Mouse (Mus musculus) liver, embryonic 16.5 days (tissue): ENCODE data around the gene Cerkl. TPM values are rescaled to one million over a fixed set of nuclear protein-coding genes. Genes with fewer than 3 reads are reported as not detected.

Source experiments
- ATAC-seq: fragments of 200-750 bp; cut with Nextera tagmentation; 2 replicates; pipeline ENCODE4 v1.8.0; 2017; ENCODE audit warnings: low read depth, mild to moderate bottlenecking, moderate number of reproducible peaks, moderate library complexity
- H3K27ac ChIP-seq: fragments of 300-500 bp; sonication (generic); 2 replicates; pipeline ENCODE4 v1.5.1; 2014; ENCODE audit warnings: mild to moderate bottlenecking, low read length
- H3K27me3 ChIP-seq: fragments of 300-500 bp; sonication (generic); 2 replicates; pipeline ENCODE4 v1.6.1; 2014; ENCODE audit warnings: low read depth, low read length, mixed read lengths; ENCODE audit not compliant: control insufficient read depth, insufficient read depth
- H3K36me3 ChIP-seq: fragments of 300-500 bp; sonication (generic); 2 replicates; pipeline ENCODE4 v1.6.1; 2014; ENCODE audit warnings: mild to moderate bottlenecking; ENCODE audit not compliant: control insufficient read depth, insufficient read depth
- H3K4me1 ChIP-seq: fragments of 300-500 bp; sonication (generic); 2 replicates; pipeline ENCODE4 v1.6.1; 2014; ENCODE audit warnings: low read depth, low read length, mixed read lengths; ENCODE audit not compliant: control insufficient read depth
- H3K4me2 ChIP-seq: fragments of 300-500 bp; sonication (generic); 2 replicates; pipeline ENCODE4 v1.6.1; 2014; ENCODE audit warnings: low read depth, low read length, mixed read lengths
- H3K4me3 ChIP-seq: fragments of 300-500 bp; sonication (generic); 2 replicates; pipeline ENCODE4 v1.5.1; 2014; ENCODE audit warnings: low read depth, mild to moderate bottlenecking, low read length
- H3K9ac ChIP-seq: fragments of 300-500 bp; sonication (generic); 2 replicates; pipeline ENCODE4 v1.6.1; 2014; ENCODE audit warnings: low read depth, low read length
- H3K9me3 ChIP-seq: fragments of 300-500 bp; sonication (generic); replicated peaks from 2 replicates; pipeline ENCODE4 v1.6.1; 2016; ENCODE audit warnings: low read length; ENCODE audit not compliant: control insufficient read depth
- WGBS: fragments of 180-500 bp; shearing (Covaris S2); extraction: QIAGEN DNeasy Blood & Tissue Kit; methylation state at CpG from one replicate; pipeline ENCODE4 v1.1.7; 2014; ENCODE audit not compliant: insufficient replicate concordance; 5-methylcytosine and 5-hydroxymethylcytosine counted together
- polyA plus RNA-seq: library from polyadenylated mRNA; unstranded; fragments of >200 nt; fragmentation: Nextera tagmentation; extraction: Ambion mirVana; gene quantifications from 2 replicates; pipeline ENCODE4 v1.2.1, GENCODE M21; 2015

Cerkl gene
- polyA plus RNA-seq, 1 experiment from 2014 or later = 5.0 TPM

- H3K9me3 ChIP-seq = no peaks in the 10 kb centered on the region
- no peak for ATAC-seq
- H3K9ac ChIP-seq = no peak overlapping the region
- H3K27me3 ChIP-seq = no peaks in the 10 kb centered on the region
- no peaks in the 10 kb centered on the region for H3K36me3 ChIP-seq
- no peak overlapping the region for H3K27ac ChIP-seq
- WGBS = 61% methylated on average over 3 of the region's 3 CpGs
- no peaks in the 10 kb centered on the region for H3K4me1 ChIP-seq
- H3K4me3 ChIP-seq = no peak overlapping the region
- no peak overlapping the region for H3K4me2 ChIP-seq
These were observed 98.8 kb downstream of the Cerkl start for GRCm38 (mm10) chr2:79357835-79358234.

- no peak overlapping the region for H3K27ac ChIP-seq
- H3K36me3 ChIP-seq = no peaks in the 10 kb centered on the region
- no peak overlapping the region for H3K4me2 ChIP-seq
- no peaks in the 10 kb centered on the region for H3K27me3 ChIP-seq
- no peak overlapping the region for H3K4me3 ChIP-seq
- 81% methylated on average over 16 of the region's 16 CpGs for WGBS
- ATAC-seq = no peak
- no peak overlapping the region for H3K9ac ChIP-seq
- no peaks in the 10 kb centered on the region for H3K9me3 ChIP-seq
- no peaks in the 10 kb centered on the region for H3K4me1 ChIP-seq
These were observed 101.8 kb downstream of the Cerkl start for GRCm38 (mm10) chr2:79354773-79355172.

GRCm38 (mm10) chr2:79352100-79352802 is 104.3 kb downstream of the Cerkl start:
- H3K9ac ChIP-seq = no peak overlapping the region
- 68% methylated on average over 4 of the region's 4 CpGs for WGBS
- no peak overlapping the region for H3K27ac ChIP-seq
- ATAC-seq = no peak
- no peaks in the 10 kb centered on the region for H3K4me1 ChIP-seq
- H3K4me2 ChIP-seq = no peak overlapping the region
- H3K36me3 ChIP-seq = no peaks in the 10 kb centered on the region
- no peak overlapping the region for H3K4me3 ChIP-seq
- H3K9me3 ChIP-seq = no peaks in the 10 kb centered on the region
- no peaks in the 10 kb centered on the region for H3K27me3 ChIP-seq

DNA sequence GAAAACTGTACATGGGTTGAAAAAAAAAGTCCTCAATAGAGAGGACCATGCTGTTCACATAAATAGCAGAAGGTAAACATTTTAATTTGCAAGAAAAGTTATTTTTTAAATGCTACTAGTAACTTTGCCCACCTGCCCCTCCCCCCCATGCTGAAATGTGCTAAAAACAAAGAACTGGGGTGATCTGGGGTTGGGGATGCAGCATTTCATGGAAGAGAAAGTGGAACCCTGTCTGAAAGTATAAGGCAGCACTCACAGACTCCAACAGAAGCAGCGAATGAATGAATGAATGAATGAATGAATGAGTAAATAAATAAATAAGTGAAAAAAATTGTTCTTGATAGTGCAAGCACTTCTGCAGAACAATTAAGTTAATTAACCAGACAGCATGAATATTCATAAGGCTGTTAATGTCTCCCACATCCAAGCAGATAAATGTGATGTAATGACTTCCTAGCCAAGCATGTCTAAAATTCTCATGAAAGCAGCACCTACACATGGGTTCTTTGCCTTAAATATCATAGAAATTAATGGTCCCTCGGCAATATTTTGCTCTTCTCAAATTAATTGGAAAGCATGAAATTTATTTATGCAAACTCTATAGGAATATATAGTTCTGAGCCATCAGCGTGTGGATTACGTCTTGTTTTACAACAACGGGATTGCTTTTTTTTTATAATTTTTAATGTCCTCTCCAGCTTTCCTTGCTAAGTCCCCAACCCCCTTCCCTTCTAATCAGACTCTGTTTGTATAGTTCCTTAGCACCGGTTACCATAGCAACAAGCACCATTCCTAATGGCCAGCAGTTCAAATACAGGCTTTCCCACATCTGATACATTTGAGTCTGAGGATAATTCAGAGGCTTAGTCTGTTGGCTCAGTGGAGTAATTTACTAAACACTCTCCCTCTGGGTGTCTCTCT is 105.1 kb downstream of the Cerkl start:
- H3K4me2 ChIP-seq = no peak overlapping the region
- H3K9ac ChIP-seq = no peak overlapping the region
- no peak overlapping the region for H3K27ac ChIP-seq
- 68% methylated on average over 6 of the region's 6 CpGs for WGBS
- no peaks in the 10 kb centered on the region for H3K4me1 ChIP-seq
- H3K9me3 ChIP-seq = no peaks in the 10 kb centered on the region
- H3K4me3 ChIP-seq = no peak overlapping the region
- no peak for ATAC-seq
- no peaks in the 10 kb centered on the region for H3K36me3 ChIP-seq
- no peaks in the 10 kb centered on the region for H3K27me3 ChIP-seq

GRCm38 (mm10) chr2:79343115-79343514 is 113.5 kb downstream of the Cerkl start:
- no peak overlapping the region for H3K4me3 ChIP-seq
- no peak for ATAC-seq
- no peaks in the 10 kb centered on the region for H3K4me1 ChIP-seq
- no peaks in the 10 kb centered on the region for H3K27me3 ChIP-seq
- H3K4me2 ChIP-seq = no peak overlapping the region
- H3K9ac ChIP-seq = no peak overlapping the region
- no peak overlapping the region for H3K27ac ChIP-seq
- H3K9me3 ChIP-seq = no peaks in the 10 kb centered on the region
- 68% methylated on average over 8 of the region's 8 CpGs for WGBS
- H3K36me3 ChIP-seq = no peaks in the 10 kb centered on the region; the same call in 1 of the 2 replicates

DNA sequence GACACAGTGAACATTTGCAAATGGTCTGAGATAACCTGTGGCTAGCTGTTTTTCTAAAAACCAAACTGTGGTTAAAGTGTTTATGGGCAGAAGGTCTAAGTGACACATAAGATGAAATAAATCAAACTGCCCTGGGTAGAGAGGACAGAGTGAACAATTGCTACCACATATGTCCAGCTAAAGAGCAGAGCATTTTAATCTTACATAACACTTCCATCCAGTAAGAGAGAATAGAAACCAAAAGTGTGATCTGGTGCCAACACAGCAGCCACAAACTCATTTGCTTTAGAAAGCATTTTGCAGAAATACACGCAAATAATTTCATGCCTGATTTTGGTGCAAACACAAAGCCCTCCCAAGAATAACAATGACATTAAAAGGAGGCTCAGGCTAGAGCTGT is 117.6 kb downstream of the Cerkl start:
- no peak for ATAC-seq
- Histone ChIP-seq H3K4me3 (no peak overlapping the region), H3K9ac (no peak overlapping the region), H3K9me3 (no peaks in the 10 kb centered on the region), H3K27ac (no peak overlapping the region), H3K4me1 (no peaks in the 10 kb centered on the region), H3K36me3 (no peaks in the 10 kb centered on the region; the same call in 1 of the 2 replicates), H3K4me2 (no peak overlapping the region), H3K27me3 (no peaks in the 10 kb centered on the region)
- 55% methylated on average over 1 of the region's 1 CpGs for WGBS

GRCm38 (mm10) chr2:79336141-79336540 is 120.4 kb downstream of the Cerkl start:
- ATAC-seq = no peak
- Histone ChIP-seq H3K27me3 (no peaks in the 10 kb centered on the region), H3K4me1 (no peaks in the 10 kb centered on the region), H3K36me3 (peaks cover 10% of the 10 kb centered on the region), H3K9ac (no peak overlapping the region), H3K9me3 (no peaks in the 10 kb centered on the region), H3K4me2 (no peak overlapping the region), H3K27ac (no peak overlapping the region), H3K4me3 (no peak overlapping the region)
- WGBS = 71% methylated on average over 1 of the region's 1 CpGs

GRCm38 (mm10) chr2:79334661-79335060 is 121.9 kb downstream of the Cerkl start:
- Histone ChIP-seq H3K4me1 (no peaks in the 10 kb centered on the region), H3K4me3 (no peak overlapping the region), H3K4me2 (no peak overlapping the region), H3K9ac (no peak overlapping the region), H3K36me3 (peaks cover 10% of the 10 kb centered on the region), H3K9me3 (no peaks in the 10 kb centered on the region), H3K27me3 (no peaks in the 10 kb centered on the region), H3K27ac (no peak overlapping the region)
- ATAC-seq = no peak

- Histone ChIP-seq H3K4me2 (no peak overlapping the region), H3K9ac (no peak overlapping the region), H3K27me3 (no peaks in the 10 kb centered on the region), H3K4me1 (no peaks in the 10 kb centered on the region), H3K36me3 (peaks cover 43% of the 10 kb centered on the region), H3K4me3 (no peak overlapping the region), H3K9me3 (no peaks in the 10 kb centered on the region), H3K27ac (no peak overlapping the region)
- WGBS = 79% methylated on average over 2 of the region's 2 CpGs
- no peak for ATAC-seq
These were observed 128.5 kb downstream of the Cerkl start for GRCm38 (mm10) chr2:79328079-79328478.
